Mouse (Mus musculus): ENCODE data around the gene Gnl1.
A peak's percentile ranks its signal among the peaks of the same experiment; 100 is the strongest.
"Not testable (repeated sequence)": the region's sequence is repeated elsewhere in the genome, so short reads cannot be mapped to it uniquely, and the experiment has no call there.

Gnl1 gene

GRCm38 (mm10) chr17:36027663-36028062 lies 48.0 kb downstream of the Gnl1 start:
- no peak for DNase-seq

GRCm38 (mm10) chr17:36028879-36029619 lies 49.4 kb downstream of the Gnl1 start:
- no peak for DNase-seq

GRCm38 (mm10) chr17:36030046-36030702 lies 50.5 kb downstream of the Gnl1 start:
- not testable (repeated sequence) for DNase-seq

- DNase-seq, result not testable (repeated sequence)
Observed at GRCm38 (mm10) chr17:36030703-36031582, 51.3 kb downstream of the Gnl1 start.

- DNase-seq, result peak; percentile 66
Observed at GRCm38 (mm10) chr17:36031583-36032331, 52.1 kb downstream of the Gnl1 start.

- DNase-seq, result peak; percentile 83
Observed at GRCm38 (mm10) chr17:36032351-36032875, 52.8 kb downstream of the Gnl1 start, which contains the start of gene H2-T23. TSS of gene H2-T23 (minus strand) at chr17:36032855.

- DNase-seq, result not testable (repeated sequence)
Observed at GRCm38 (mm10) chr17:36034524-36034923, 54.9 kb downstream of the Gnl1 start.

- peak; percentile 77 for DNase-seq
Observed at GRCm38 (mm10) chr17:36035010-36035638, 55.5 kb downstream of the Gnl1 start.

GRCm38 (mm10) chr17:36036126-36036525 lies 56.5 kb downstream of the Gnl1 start:
- not testable (repeated sequence) for DNase-seq

Measured in kidney, postnatal 14 days (tissue).